Mouse (Mus musculus): ENCODE data around the gene Pacrg. TPM values are rescaled to one million over a fixed set of nuclear protein-coding genes. Genes with fewer than 3 reads are reported as not detected.

Pacrg gene
- total and polyA plus RNA-seq, 3 experiments, result not detected

- H3K9ac ChIP-seq (ENCODE audit: insufficient read depth, low read depth), result no peak overlapping the region
- no peaks in the 10 kb centered on the region for H3K79me2 ChIP-seq (replicated peaks; ENCODE audit: control insufficient read depth, extremely low read depth, insufficient read depth, poor library complexity, severe bottlenecking)
- H3K4me3 ChIP-seq (replicated peaks in 1 of 3; ENCODE audit: low read depth in 2 of 3, low read length in 2 of 3, poor library complexity in 1 of 3), result no peak overlapping the region
- H3K4me2 ChIP-seq (ENCODE audit: insufficient read depth, low read depth, poor library complexity, severe bottlenecking), result no peak overlapping the region
- TF ChIP-seq ELF1 (IDR thresholded peaks at IDR 0.05; ENCODE audit: low read depth, low read length), result no peak
- no peak for TF ChIP-seq MAX (IDR thresholded peaks at IDR 0.05; ENCODE audit: low read length)
- no peak for TF ChIP-seq SIN3A (IDR thresholded peaks at IDR 0.05; ENCODE audit: low read length)
- no peak for TF ChIP-seq RCOR1 (conservative IDR thresholded peaks at IDR 0.05; ENCODE audit: low read depth, low read length)
- no peak for TF ChIP-seq POLR2A (IDR thresholded peaks at IDR 0.05; ENCODE audit: low read depth, low read length)
- no peak for TF ChIP-seq CTCF (conservative IDR thresholded peaks at IDR 0.05 in 1 of 2, IDR thresholded peaks at IDR 0.05 in 1 of 2; ENCODE audit: low read depth in 2 of 2, low read length in 2 of 2)
- TF ChIP-seq TBP (conservative IDR thresholded peaks at IDR 0.05; ENCODE audit: low read depth, low read length), result no peak
- TF ChIP-seq UBTF (IDR thresholded peaks at IDR 0.05; ENCODE audit: low read depth, low read length), result no peak
- TF ChIP-seq ZMIZ1 (IDR thresholded peaks at IDR 0.05; ENCODE audit: low read depth, low read length), result no peak
- TF ChIP-seq ZC3H11A (IDR thresholded peaks at IDR 0.05; ENCODE audit: low read depth, low read length), result no peak
- TF ChIP-seq NELFE (IDR thresholded peaks at IDR 0.05; ENCODE audit: low read depth, low read length), result no peak
- no peak for TF ChIP-seq EP300 (IDR thresholded peaks at IDR 0.05; ENCODE audit: low read length)
- TF ChIP-seq PAX5 (IDR thresholded peaks at IDR 0.05; ENCODE audit: low read length), result no peak
- no peak for TF ChIP-seq CHD1 (IDR thresholded peaks at IDR 0.05; ENCODE audit: low read depth, low read length)
- no peaks in the 10 kb centered on the region for H3K36me3 ChIP-seq (replicated peaks in 1 of 2; ENCODE audit: control insufficient read depth in 1 of 2, insufficient read depth in 1 of 2, low read length in 1 of 2)
- in situ Hi-C loops (cut with MboI; ENCODE audit: low pct_ligation_motif_present, low pct_unique_long_range_greater_than_20kb, low sequenced_read_pairs) (no loop called here), dilution Hi-C loops (cut with MboI; ENCODE audit: extremely low pct_ligation_motif_present, extremely low pct_unique_long_range_greater_than_20kb, low sequenced_read_pairs) (no loop called here)
- no peak overlapping the region for H3K27ac ChIP-seq (ENCODE audit: insufficient read depth, low read depth)
- no peaks in the 10 kb centered on the region for H3K27me3 ChIP-seq (replicated peaks)
- no peak for DNase-seq (ENCODE audit: extremely low read depth)
- no peaks in the 10 kb centered on the region for H3K9me3 ChIP-seq (replicated peaks; ENCODE audit: low read length)
- H3K4me1 ChIP-seq (ENCODE audit: control insufficient read depth in 1 of 2, insufficient read depth in 2 of 2), result no peaks in the 10 kb centered on the region
Observed at GRCm38 (mm10) chr17:10467102-10467501, 373.0 kb downstream of the Pacrg start.

- H3K27me3 ChIP-seq (replicated peaks), result no peaks in the 10 kb centered on the region
- dilution Hi-C loops (cut with MboI; ENCODE audit: extremely low pct_ligation_motif_present, extremely low pct_unique_long_range_greater_than_20kb, low sequenced_read_pairs), result no loop called here
- H3K4me1 ChIP-seq (ENCODE audit: control insufficient read depth in 1 of 2, insufficient read depth in 2 of 2), result no peaks in the 10 kb centered on the region
- in situ Hi-C loops (cut with MboI; ENCODE audit: low pct_ligation_motif_present, low pct_unique_long_range_greater_than_20kb, low sequenced_read_pairs), result no loop called here
- no peaks in the 10 kb centered on the region for H3K36me3 ChIP-seq (replicated peaks in 1 of 2; ENCODE audit: control insufficient read depth in 1 of 2, insufficient read depth in 1 of 2, low read length in 1 of 2)
- H3K4me2 ChIP-seq (ENCODE audit: insufficient read depth, low read depth, poor library complexity, severe bottlenecking), result no peak overlapping the region
- no peaks in the 10 kb centered on the region for H3K9me3 ChIP-seq (replicated peaks; ENCODE audit: low read length)
- H3K4me3 ChIP-seq (replicated peaks in 1 of 3; ENCODE audit: low read depth in 2 of 3, low read length in 2 of 3, poor library complexity in 1 of 3), result no peak overlapping the region
- no peak for TF ChIP-seq USF1 (IDR thresholded peaks at IDR 0.05; ENCODE audit: low read depth, low read length)
- TF ChIP-seq MEF2A (IDR thresholded peaks at IDR 0.05; ENCODE audit: borderline replicate concordance, low read depth, low read length), result no peak
- no peak for TF ChIP-seq GABPA (IDR thresholded peaks at IDR 0.05; ENCODE audit: insufficient replicate concordance, low read depth, low read length)
- no peak for TF ChIP-seq SIN3A (IDR thresholded peaks at IDR 0.05; ENCODE audit: low read length)
- no peak for TF ChIP-seq IRF4 (IDR thresholded peaks at IDR 0.05; ENCODE audit: low read depth, low read length)
- TF ChIP-seq ZNF384 (IDR thresholded peaks at IDR 0.05; ENCODE audit: low read depth, low read length), result no peak
- no peak for TF ChIP-seq MXI1 (IDR thresholded peaks at IDR 0.05; ENCODE audit: low read depth, low read length)
- TF ChIP-seq E2F4 (IDR thresholded peaks at IDR 0.05; ENCODE audit: insufficient replicate concordance, low read depth, low read length), result no peak
- no peak for TF ChIP-seq MAFK (IDR thresholded peaks at IDR 0.05; ENCODE audit: insufficient replicate concordance, low read length)
- no peak for TF ChIP-seq TBP (conservative IDR thresholded peaks at IDR 0.05; ENCODE audit: low read depth, low read length)
- TF ChIP-seq CHD2 (IDR thresholded peaks at IDR 0.05; ENCODE audit: low read length), result no peak
- no peak for TF ChIP-seq NRF1 (IDR thresholded peaks at IDR 0.05; ENCODE audit: low read depth, low read length)
- TF ChIP-seq CTCF (conservative IDR thresholded peaks at IDR 0.05 in 1 of 2, IDR thresholded peaks at IDR 0.05 in 1 of 2; ENCODE audit: low read depth in 2 of 2, low read length in 2 of 2), result no peak
- TF ChIP-seq HCFC1 (IDR thresholded peaks at IDR 0.05; ENCODE audit: low read depth, low read length), result no peak
- TF ChIP-seq MAX (IDR thresholded peaks at IDR 0.05; ENCODE audit: low read length), result no peak
- TF ChIP-seq EP300 (IDR thresholded peaks at IDR 0.05; ENCODE audit: low read length), result no peak
- no peak overlapping the region for H3K27ac ChIP-seq (ENCODE audit: insufficient read depth, low read depth)
- H3K9ac ChIP-seq (ENCODE audit: insufficient read depth, low read depth), result no peak overlapping the region
- no peaks in the 10 kb centered on the region for H3K79me2 ChIP-seq (replicated peaks; ENCODE audit: control insufficient read depth, extremely low read depth, insufficient read depth, poor library complexity, severe bottlenecking)
- DNase-seq (ENCODE audit: extremely low read depth), result no peak
Observed at GRCm38 (mm10) chr17:10465467-10465866, 374.6 kb downstream of the Pacrg start.
